Mouse (Mus musculus) ES-Bruce4 (cell line): ENCODE data around the gene Ankfn1.

Experiments
- CTCF ChIP-seq: IDR thresholded peaks from one replicate; pipeline ENCODE4 v1.8.1; 2011; ENCODE audit warnings: low read depth, low read length
- EP300 ChIP-seq: IDR thresholded peaks from 2 replicates; pipeline ENCODE4 v1.6.1; 2011; ENCODE audit warnings: low read depth, low read length; ENCODE audit not compliant: insufficient read depth
- POLR2A ChIP-seq: IDR thresholded peaks from one replicate; pipeline ENCODE4 v1.8.1; 2011; ENCODE audit warnings: low read length; ENCODE audit not compliant: insufficient read depth

DNA sequence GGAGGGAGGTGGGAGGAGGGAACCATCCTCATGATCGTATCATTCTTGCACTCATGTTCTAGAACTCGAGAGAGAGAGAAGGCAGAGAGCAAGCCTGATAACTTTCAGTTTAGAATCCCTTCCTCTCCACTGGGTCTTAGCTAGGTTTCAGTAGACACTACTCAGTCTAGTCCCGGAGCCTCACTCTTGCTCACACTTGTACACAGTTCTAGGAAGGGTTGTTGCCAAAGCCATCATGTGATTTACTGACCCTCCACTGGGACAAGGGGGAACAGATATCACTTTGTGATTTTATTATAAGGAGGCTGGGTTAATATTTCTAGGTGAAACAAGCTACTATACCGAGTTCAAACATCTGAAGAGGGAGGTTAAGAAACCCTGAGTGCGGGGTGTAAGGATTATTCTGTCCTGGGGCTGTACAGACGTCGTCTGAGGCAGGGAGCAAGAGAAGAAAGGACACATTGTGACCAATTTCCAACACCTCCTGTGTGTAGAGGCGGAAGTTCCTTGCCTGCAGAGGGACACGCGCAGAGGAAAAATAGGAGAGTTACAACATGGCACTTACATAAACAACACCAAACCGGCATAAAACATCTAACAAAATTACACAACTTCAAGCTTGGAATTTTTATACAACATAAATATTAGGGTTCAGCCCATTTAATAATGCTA lies 356.6 kb downstream of the Ankfn1 start:
- TF ChIP-seq CTCF (no peak), POLR2A (no peak), EP300 (no peak)
